Mouse (Mus musculus) left cerebral cortex, postnatal 25 days (tissue): Measurements from ENCODE around the gene Mcm2. TPM values are rescaled to one million over a fixed set of nuclear protein-coding genes. Genes with fewer than 3 reads are reported as not detected.

ENCODE experiments used
- DNase-seq, 2 experiments: peaks; one replicate each; pipeline ENCODE4 v3.0.0; 2022; ENCODE audit warnings: low spot score in 2 of 2, mixed read lengths in 1 of 2
- intact Hi-C: fragments of 180-260 bp; cut with DNase I; formaldehyde crosslinking; loops from one replicate; pipeline ENCODE4 v1.15.1; 2025
- total RNA-seq, 2 experiments: library from RNA; stranded (reverse); gene quantifications; 2 replicates each; pipeline ENCODE4 v1.2.3; 2021

Gene Mcm2
- total RNA-seq = 1 to 10 TPM; 3.2 to 4.9 TPM

DNA sequence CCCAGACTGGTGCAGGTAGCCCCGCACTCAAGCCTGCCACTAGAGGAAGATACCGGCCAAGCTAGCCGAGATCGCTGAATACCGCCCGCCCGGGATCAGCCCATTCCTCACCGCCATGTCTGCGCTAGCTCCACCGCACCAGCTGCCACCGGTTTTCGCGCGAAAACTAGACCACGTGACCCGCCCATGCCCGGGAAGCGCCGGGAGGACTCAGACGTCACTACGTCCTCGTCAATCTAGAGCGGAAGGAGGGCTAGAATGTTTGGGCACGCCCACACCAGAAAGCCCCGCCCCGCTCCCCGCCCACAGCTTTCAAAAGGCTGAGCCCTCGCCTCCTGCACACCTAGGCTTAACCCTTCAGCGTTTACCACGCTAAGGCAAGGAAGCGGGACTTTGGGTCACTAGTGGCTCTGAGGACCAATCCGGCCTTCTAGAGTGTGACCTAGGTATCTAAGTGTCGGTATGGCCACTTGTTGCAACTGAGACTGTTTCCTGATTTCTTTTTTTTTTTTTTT lies at the start of gene Mcm2:
Gene Mcm2, minus strand, starts transcription at position 247 of the 515 bp plus-strand sequence.
- peak; percentile 89 to 95 for DNase-seq
- intact Hi-C loops = loop anchor here (10.0 kb wide), 1 partner anchor 784 kb away; no protein-coding TSS in a partner anchor

DNA sequence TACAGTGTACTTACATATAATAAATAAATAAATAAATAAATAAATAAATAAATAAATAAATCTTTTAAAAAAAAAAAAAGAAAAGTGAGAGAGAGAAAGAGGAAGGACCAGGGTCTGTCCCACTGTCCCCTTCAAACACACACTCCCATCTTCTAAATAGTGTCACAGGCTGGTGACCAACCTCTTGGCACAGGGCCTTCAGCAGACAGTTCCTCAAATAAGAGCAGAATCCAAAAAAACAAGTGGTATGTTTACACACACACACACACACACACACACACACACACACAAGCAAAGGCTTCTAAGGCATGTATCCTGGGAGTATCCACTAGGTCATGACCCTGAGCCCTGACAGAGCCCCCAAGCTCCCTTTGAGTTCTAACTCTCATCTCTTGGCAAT lies 49.2 kb upstream of the Mcm2 start:
- no peak for DNase-seq
- intact Hi-C loops = no loop called here

DNA sequence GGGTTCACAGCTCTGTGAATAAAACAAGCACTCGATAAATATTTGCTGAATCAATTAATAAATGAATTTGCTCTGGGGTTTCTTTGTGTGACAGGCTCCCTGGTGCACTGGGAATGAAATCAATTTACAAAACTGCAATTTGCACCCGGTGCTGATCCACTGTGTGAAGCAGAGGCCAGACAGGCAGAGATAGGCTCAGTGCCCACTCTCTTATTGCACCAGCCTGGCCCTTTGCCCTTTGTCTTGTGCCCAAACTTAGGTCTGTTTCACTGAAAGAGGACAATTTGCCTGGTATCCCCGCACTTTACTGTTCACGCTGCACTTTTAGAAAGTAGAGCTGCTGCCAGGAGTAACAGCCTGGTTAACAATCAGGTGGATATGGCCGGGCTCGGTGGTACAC lies 47.9 kb upstream of the Mcm2 start:
- intact Hi-C loops = no loop called here
- no peak for DNase-seq

DNA sequence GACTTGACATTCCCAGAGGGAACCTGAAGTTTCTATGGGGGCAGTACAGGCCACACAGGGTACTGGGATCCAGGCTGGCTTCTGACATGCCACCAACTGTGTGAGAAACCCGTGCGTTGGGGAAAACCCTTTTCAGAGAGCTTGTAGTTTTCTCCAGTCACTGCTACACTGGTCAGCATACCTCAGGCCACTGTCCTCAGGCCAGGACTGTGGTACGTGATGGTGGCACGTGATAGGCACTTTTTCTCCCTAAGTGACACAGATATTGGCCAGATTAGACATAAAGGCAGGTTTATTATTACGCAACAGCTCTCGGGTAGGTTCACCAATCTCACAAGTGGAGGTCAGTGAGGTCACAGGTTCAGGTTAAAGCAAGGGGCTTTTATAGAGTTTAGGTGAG lies 45.1 kb upstream of the Mcm2 start:
- intact Hi-C loops = no loop called here
- DNase-seq = no peak

DNA sequence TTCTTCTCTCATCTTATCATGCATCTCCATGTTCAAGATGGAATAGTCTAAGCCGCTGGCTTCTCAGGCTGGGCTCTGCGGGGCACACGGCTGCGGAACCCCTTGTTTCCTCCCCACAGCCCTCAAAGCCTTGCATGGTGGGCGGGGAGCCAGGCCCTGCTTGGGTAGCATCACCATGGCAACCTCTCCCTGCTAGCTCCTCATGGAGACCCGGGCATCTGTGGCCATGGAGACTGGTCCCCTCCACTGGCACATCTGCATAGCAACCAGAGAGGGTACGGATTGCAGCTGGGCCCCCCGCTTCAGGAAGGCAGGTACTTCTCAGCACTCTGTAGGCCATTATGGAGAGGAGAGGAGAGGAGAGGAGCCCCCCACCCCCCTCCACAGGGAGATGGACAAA lies 44.0 kb upstream of the Mcm2 start:
- DNase-seq = peak; percentile 53 to 61

DNA sequence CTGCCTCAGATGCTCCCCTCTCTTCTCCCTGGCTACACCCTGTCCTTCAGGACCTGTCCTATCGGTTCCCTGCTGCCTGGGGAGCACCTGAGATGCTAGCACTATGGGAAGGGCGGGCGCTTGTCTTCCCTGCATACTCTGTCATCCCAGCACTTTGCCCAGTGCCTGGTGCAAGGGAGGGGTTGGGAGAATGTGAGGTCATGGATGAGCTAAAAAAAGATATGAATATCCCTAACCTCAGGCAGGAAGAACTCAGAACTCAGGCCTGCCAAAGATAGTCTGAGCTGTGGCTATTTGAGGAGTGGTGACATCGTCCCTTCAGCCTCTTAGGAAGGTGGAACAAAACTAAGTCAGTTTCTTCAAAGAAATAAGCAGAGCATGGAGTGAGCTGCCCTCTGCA lies 43.0 kb upstream of the Mcm2 start:
- DNase-seq = no peak
- intact Hi-C loops = no loop called here

More for the DNA sequence above, 44.0 kb upstream of the Mcm2 start:
- intact Hi-C loops = no loop called here

DNA sequence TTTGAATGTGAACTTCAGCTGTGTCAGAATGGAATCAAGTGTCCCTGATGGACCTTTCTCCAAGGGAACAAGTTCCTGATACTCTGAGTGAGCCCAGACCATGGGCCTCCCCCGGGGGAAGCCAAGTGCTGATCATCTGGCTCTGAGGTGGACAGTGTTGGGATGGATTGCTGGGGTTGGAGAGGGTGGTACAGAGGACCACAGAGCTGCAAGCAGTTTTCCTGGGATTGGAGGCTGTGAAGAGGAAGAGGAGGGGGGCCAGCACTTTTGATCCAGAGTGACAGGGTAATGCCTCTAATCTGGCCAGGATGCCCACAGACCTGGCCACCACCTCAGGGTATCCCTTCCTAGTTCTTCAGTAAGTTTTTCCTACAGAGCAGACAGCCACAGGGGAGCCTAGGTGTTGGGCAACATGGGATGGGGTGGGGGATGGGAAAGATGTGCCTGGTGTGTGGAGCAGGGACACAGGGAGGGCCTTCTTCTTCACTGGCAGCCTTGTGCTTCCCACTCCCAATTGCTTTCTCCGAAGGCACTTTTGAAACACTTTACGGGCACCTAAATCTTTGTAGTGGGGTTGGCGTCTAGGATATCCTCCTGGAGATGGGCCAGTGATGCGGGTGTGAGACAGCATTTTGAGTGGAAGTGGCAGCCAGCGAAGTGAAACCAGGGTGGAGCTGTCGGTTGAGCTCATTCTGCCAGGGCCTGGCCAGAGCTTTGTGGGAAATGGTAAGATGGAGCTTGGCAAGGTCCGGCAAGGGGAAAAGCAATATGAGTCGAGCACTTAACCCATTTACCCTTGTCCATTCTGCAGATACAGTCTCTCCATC lies 41.7 kb upstream of the Mcm2 start:
- DNase-seq = peak in 1 of 2 experiments; percentile 58
- intact Hi-C loops = no loop called here

DNA sequence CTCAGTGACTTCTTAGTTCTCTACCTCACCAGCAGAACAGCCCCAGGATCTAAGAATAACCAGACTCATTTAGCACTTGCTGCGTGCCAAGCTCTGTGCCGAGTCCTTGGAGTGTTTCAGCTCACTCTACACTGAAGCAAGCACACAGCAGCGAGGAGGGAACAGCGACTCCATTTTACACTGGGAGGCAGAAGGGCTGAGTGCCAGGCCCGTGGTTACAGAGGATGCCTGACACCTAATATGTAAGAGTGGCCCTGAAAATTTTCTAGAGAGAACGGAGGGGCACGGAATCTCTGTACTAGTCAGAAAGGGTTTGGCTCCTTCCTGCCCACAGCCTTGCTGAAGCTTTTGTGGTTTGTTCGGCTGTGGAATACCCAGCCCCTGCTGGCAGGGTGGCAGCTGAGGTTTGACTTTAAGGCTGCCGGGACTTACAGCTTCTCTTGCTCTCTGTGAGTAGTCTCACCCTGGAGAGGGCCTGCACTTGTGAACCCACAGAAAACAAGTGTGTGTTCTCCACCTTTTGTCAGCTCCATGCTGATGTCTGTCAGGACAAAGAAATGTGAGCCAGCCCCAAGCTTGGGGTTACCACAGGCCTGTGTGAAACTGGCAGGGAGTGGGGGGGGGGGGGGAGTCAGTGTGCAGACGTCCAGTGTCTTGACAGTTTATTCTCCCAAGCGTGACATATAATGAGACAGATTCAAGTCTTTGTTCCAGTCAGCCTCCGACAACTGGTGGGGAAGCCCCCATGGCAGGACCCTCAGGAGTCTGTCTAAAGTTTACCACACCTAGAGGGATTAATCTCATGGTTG lies 40.9 kb upstream of the Mcm2 start:
- intact Hi-C loops = loop anchor here (1.0 to 5.0 kb wide), 5 partner anchors 25 to 298 kb away; no protein-coding TSS in a partner anchor
- DNase-seq = peak; percentile 67 to 89

DNA sequence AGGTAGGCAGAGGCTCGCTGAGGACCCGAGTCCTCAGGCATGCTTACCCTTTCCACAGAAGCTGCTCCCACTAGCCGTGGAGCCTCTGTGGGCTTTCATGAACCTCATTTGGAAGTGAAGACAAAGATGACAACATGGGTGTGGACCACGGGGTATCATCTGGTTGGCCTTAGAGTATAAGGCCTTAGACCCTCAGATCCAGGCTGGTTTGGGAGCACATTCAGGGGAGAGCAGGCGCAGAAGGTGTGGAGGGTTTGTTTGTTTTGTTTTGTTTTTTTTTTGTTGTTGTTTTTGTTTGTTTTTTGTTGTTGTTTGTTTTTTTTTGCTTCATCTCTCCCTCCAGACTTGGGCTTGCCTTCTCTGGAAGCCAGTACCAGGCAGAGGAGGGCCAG lies 40.1 kb upstream of the Mcm2 start:
- DNase-seq = no peak
- intact Hi-C loops = loop anchor here (1.0 to 5.0 kb wide), 5 partner anchors 26 to 299 kb away; no protein-coding TSS in a partner anchor

DNA sequence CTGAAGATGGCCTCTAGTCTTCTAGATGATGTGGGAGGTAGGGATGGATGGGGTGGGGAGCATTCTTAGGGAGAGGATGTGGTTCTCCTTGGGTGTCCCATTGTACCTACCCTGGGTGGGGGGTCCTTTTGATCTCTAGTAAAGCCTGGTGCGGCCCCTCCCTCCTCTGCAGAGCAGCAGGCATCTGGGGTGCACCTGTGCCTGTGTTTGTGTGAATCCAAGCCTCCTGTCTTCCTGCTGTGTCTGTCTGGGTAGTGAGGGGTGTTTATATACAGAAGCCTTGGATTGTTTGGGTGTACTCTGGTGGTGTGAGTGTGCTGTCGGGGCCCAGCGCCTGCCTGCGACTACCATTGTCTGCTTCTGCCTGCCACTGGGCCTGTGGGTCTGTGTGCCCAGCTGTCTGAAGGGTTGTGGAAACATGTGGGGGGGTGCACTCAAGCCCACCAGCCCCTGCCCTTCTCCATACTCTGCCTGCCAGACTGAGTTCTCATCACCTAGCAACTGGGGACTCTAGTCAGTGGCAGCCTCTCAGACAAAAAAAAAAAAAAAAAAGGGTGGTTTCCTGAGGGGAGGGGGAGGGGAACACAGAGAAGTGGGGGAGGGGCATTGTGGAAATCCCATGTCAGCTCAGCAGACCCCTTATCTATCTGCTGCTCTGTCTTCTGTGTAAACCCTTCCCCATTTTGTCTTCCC lies 39.5 kb upstream of the Mcm2 start:
- DNase-seq = no peak
- intact Hi-C loops = loop anchor here (2.0 to 5.0 kb wide), 4 partner anchors 27 to 299 kb away; no protein-coding TSS in a partner anchor

DNA sequence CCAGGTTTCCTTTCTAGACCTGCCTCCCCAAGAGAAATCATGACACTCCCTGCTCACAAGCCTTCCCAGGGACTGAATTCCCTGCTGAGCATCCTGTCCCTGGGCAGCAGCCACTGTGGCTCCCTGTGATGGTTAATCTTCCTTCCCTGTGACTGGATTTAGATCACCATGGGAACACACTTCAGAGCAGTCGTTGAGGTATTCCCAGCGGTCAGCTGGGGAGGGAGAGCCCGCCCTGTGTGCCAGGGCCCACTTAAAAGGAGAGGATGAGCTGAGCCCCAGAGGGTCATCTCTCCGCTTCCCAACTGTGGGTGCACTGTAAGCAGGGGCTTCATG lies 38.6 kb upstream of the Mcm2 start:
- intact Hi-C loops = loop anchor here (5.0 kb wide), 3 partner anchors 110 to 300 kb away; no protein-coding TSS in a partner anchor
- DNase-seq = peak in 1 of 2 experiments; percentile 45

DNA sequence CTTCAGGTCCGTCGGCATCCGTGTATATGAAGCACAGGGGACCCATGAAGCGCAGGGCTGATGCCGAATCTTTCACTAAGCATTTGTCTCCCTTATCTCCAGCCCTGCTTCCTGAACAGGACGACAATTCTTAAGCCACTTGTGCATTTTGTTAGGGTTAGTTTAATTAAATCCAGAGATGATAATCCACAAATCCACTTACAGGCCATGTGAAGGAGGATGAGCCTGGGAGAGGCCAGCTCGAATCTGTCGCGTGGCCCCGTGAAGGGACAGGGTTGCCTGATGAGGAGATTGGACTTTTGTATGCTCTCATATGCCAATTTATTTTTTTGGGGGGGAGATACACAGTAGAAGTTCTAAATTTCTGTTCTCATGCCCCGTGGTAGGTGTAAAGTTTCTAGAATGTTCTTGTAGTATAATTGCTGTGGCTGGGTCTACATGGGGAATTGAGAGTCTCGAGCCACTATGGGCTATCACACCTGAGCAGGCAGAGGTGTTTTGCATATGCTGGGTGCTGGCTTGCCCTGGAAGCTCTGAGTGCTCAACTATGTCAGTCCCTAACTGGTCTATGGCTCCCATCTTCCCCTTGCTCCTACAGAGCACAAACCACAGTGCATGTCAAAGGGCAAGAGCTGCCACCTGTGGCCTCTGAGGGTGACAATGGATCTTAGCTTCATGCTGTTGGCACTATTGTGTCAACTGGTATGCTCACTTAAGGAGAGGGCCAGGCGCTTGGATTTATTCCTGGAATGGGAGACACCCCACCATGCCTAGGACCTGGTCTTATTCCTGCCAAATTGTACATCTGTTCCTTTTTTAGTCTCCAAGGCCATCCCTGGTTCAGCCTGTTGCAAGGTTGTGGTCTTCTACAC lies 38.0 kb upstream of the Mcm2 start:
- DNase-seq = no peak
- intact Hi-C loops = loop anchor here (5.0 kb wide), 3 partner anchors 111 to 301 kb away; no protein-coding TSS in a partner anchor

DNA sequence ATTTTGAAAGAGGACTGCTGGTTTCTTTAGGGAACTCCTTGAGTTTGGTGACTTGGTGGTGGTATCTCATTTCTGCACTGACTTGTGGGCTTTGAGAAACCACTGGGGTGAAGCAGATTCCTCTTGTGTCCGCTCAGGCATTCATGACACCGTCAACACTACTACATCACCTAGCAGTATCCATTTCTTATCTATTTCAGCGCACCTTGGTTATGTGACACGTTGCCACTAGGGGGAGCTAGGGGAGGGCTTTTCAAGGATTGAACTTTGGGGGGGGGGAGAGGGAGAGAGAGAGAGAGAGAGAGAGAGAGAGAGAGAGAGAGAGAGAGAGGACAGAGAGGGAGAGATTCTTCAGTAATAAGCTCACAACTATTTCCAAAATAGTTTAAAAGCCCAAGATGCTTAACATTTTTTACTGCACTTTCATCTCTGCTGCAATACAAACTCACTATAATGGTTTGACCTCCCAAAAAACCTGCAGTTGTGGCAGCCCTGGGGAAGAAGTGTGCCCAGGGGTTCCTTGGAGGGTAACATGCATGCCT lies 37.2 kb upstream of the Mcm2 start:
- peak; percentile 67 to 72 for DNase-seq
- intact Hi-C loops = loop anchor here (2.0 to 5.0 kb wide), 4 partner anchors 111 to 617 kb away; no protein-coding TSS in a partner anchor

DNA sequence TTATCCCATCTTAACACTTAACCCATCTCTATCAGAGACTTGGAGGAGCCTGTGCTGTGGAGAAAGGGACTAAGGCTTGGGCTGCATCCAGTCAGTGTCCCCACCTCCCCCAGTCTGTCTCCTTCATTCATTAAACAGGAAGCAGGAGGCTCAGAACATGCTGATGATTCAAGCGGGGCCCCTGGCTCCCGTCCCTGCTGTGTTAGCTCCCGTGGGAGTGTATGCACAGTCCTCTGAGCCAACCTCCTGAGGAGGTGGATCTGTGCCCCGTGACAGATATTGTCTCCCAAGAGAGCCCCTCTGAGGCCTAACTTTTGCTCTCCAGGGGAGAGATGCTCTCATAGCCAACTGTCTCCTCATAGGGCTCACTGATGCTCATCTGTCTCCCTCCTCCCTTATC lies 36.2 kb upstream of the Mcm2 start:
- DNase-seq = peak; percentile 68 to 90
- intact Hi-C loops = loop anchor here (2.0 to 5.0 kb wide), 4 partner anchors 112 to 618 kb away; no protein-coding TSS in a partner anchor

DNA sequence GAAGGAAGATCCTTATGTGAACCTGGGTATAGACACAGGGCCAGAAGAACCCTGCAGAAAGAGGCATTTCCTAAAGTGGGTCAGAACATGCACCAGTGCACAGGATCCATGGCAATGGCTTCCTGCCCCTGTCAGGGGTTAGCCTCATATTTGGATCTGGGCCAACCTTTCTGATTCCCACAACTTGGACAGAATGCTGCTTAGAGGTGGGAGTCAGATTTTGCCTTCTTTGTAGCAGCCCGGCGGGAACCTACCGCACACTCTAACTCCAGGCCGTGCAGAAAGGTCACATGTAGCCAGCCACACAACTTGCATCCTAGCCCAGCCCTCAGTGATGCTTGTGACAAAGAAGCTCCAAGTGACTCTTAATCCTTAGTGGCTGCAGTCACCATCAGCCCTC lies 35.6 kb upstream of the Mcm2 start:
- DNase-seq = no peak
- intact Hi-C loops = loop anchor here (2.0 kb wide), 1 partner anchor 619 kb away; no protein-coding TSS in a partner anchor

DNA sequence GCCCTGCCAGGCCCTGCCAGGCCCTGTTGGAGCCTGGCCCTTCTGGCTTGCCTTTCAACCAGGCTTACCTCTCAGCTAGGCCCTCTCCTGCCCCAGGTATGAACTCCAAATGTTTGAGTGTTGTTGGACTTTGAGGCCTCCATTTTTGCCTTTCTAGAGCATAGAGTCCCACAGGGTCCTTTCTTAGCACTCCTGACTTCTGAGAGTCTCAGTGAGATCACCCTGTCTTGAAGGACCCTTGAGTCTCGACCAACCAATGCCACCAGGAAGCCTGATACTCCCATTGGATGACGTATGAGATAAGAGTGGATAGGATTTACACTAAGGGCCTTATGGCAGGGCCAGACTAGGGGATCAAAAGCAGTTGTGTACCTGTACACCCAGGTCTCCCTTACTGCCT lies 32.9 kb upstream of the Mcm2 start:
- no peak for DNase-seq
- intact Hi-C loops = no loop called here

DNA sequence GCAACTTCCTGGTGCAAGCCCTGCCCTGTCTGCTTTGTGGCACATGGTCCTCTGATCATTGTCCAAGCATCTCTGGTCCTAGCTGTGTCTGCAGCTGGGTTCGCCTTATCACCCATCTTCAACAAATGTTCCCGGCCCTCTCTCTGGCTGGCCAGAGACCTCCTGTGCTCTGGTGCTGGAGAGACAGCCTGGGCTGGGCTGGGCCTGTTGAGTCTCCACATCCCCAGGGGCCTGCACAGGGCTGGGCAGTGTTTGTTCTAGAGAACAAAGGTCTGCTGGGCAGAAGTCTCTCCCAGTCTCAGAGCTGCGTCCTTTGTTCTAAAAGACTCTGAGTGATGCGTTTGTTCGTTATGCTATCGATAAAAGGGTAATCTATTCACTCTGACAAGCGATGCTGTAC lies 31.5 kb upstream of the Mcm2 start:
- intact Hi-C loops = no loop called here

DNA sequence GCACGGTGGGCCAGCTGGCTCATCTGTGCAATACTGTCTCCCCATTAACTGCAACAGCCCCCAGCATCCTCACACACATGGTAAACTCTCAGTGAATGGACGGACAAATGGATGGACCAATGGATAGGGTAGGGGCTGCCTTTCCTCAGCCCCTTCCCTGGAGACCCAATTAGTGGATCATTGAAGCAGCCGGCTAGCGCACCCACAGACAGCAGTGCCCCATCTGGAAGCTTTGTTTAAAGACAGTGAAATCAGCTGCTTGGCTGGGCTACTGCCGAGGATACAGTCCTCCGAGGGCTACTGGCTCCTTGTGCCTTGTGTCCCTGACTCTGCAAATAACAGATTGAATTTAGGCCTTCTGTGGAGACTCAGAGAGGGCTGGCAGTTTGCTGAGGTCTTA lies 30.9 kb upstream of the Mcm2 start:
- DNase-seq = no peak
- intact Hi-C loops = loop anchor here (5.0 kb wide), 2 partner anchors 433 to 728 kb away; partner anchors contain the start of gene Plxna1

More for the DNA sequence above, 31.5 kb upstream of the Mcm2 start:
- DNase-seq = no peak
